Mouse (Mus musculus) erythroblast, embryonic 14.5 days (primary cell): ENCODE data around the gene Lalba.

Source experiments
- GATA1 ChIP-seq: IDR thresholded peaks from 2 replicates; pipeline ENCODE4 v1.6.1; 2012; ENCODE audit warnings: low read length, inconsistent platforms, mixed read lengths
- TAL1 ChIP-seq: IDR thresholded peaks from 3 replicates; pipeline ENCODE4 v1.6.1; 2012; ENCODE audit warnings: low read length, inconsistent platforms, mixed read lengths

- TF ChIP-seq GATA1 (no peak), TAL1 (no peak)
Measured at GRCm38 (mm10) chr15:98511386-98511928, 28.9 kb upstream of the Lalba start.
